Mouse (Mus musculus): ENCODE results near the gene Gbf1.

The Gbf1 gene

DNA sequence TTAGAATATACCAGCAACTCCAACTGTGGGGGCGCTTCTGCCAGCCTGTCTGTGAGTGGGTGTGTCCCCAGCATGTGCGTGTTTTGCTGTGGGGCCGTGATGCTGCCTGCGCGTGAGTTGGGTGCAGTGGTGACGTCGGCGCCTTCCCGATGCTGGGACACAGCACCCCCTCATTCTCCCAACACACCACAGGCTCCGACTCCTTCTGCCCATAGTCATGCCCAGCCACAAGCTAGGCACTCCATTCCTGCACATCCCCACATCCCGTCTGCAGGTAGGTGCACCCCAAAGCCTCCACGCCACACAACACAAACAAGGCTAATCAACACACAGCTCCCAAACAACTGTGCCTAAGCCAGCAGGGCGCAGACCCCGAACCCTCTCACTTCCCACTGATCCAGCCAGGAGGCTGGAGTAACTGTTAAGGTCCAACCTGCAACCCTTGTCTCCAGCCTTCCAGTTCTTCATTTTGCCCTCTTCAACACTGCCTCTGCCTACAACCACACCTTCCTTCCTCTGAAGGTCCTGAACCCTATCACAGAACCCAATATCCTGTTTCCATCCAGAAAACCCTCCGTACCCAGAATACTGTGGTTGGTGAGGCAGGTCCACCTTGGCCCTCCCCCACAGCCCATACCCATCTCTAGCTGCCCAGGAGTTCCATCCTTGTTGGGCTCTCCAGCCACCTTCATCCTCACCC lies 164.7 kb downstream of the Gbf1 start:
- DNase-seq = peak in 1 of 2 experiments; percentile 5

GRCm38 (mm10) chr19:46317546-46317885 lies 165.2 kb downstream of the Gbf1 start:
- DNase-seq = no peak

- peak in 1 of 2 experiments; percentile 4 for DNase-seq
Observed at GRCm38 (mm10) chr19:46318031-46318471, 165.7 kb downstream of the Gbf1 start.

- peak; percentile 67 to 75 for DNase-seq
Observed at GRCm38 (mm10) chr19:46318586-46319378, 166.5 kb downstream of the Gbf1 start.

- no peak for DNase-seq
Observed at GRCm38 (mm10) chr19:46320076-46320785, 167.9 kb downstream of the Gbf1 start.

DNA sequence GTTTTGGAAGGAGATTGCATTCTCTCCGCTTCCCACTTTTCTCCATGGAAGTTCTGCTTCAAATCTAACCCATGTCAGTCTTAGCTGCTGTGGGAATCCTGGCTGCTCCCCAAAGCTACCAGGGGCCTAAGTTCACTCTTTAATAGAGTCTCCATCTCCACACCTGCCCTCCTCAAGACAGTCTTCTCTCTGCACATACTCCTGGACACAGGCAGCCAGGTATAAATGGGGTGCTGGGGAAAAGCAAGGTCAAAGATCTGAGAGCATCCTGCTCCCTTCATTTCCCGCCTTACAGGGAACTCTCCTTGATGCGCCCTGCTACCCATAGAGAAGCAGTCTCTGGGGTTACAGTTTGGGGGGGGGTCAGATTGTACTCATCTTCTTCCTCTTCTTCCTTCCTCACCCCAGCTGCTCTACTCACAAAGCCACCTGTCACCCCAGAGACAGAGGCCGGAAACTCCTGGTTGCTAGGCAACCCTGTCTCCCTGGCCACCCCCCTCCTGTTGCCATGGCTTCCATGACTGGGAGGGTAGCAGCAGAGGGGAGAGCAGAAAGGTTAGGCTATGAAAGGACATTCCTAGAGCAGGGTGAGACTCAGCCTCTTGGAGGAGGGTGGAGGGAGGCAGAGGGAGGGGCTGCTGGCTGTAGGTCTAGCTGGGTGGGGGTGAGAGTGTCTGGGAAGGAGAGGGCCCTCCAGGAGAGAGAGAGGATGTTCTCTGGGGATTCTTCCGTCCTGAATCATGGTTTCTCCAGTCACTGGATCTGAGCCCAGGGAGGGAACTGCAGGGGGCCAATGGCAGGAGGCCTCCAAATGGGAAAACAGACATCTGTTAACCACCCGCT lies 169.0 kb downstream of the Gbf1 start:
- DNase-seq = no peak

DNA sequence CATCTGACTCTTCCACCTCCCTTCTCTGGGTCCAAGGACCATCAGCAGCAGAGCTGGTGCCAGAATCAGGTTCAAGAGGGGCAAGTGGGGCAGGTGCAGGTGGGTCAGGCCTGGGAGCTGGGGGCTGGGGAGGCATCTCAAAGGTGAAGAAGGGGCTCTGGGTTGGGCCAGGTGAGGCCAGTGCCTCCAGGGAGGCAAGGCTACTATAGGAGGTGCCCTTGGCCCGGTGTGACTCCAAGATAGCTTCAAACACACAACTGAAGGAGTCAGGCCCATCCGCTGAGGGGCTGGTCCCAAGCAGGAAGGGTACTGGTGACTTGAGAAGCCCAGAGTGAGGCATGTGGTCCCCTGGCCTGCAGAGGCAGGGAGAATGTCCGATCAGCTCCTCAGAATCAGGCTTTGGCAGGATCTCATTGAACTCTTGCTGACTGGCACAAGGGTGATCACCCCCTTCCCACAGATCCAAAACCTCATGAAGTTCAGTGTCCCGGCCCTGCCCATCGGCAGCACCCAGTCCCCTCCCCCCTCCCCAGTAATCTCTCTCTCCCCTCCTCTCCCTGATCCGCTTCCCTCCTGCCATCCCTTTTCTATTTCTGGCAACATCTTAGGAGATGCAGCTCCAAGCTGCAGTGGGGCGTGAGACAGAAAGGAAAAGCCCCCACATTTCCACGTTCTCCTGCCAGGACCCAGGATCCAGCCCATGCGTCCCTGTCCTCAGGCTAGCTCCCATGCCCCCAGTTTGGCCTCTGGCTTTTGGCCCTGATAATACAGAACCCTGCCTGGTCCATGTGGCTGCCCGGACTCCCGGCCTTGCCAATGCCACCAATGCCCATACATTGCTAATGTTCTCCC lies 170.1 kb downstream of the Gbf1 start:
- DNase-seq = no peak

DNA sequence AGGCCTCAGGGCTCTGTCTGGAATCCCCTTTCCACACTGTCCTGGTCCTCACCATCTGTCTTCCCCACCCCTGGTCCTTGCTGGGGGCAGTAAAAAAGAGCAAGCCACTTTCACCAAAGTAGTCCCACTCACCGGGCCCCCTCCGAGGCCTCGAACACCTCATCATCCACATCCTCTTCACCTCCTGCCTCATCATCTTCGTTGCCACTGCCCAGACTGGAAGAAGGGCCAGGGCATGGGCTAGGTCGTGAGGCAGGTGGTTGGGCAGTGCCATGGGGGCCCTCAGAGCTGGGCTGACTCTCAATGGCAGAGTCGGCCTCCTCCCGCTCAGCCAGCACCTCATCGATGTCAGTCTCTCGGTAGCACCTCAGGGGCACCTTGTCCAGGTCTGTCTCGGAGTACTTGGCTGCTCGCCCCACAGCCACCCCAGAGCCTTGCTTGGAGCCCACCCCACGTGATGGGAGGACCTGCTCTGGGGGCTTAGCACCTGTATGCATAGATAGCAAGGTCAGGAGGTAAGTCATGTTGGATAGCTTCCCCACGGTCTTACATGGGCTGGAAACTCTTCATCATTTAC lies 170.8 kb downstream of the Gbf1 start:
- DNase-seq = no peak

DNA sequence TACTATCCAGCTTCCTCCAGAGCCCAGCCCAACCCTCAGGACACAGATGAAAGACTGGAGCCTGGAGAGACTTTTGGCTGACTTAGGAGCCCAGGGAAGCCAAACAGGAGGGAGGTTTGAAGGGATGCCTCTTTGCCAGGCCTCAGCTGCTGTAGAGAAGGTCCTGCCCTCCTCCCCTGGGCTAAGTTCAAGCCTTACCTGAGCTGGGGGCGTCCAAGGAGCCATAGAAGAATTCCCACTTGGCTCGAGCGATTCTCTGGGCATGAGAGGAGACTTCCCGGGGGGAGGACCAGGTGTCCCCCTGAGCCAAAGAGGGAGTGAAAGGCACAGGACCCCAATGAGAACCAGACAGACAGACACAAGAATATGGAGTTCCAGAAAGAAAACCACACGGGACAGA lies 171.4 kb downstream of the Gbf1 start:
- DNase-seq = no peak

- no peak for DNase-seq
Observed at GRCm38 (mm10) chr19:46324366-46324765, 172.1 kb downstream of the Gbf1 start.

DNA sequence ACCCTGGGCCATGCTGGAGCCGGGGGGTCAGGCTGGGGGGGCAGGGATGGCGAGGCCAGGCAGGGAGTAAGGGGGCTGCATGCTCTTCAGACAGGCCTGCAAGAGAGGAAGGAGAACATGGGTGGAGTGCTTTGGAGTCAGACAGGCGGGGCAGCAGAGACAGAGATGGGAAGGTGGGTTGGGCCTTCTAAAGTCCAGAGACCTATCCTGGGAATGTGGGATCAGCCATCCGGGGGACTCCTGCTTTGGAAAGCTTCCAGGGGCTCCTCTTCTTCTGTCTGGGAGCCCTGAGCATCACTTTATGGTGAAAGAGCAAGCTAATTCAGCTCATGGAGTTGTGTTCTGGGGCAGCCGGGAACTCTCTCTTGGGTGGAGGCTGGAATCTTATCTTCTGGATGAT lies 172.6 kb downstream of the Gbf1 start:
- DNase-seq = no peak

DNA sequence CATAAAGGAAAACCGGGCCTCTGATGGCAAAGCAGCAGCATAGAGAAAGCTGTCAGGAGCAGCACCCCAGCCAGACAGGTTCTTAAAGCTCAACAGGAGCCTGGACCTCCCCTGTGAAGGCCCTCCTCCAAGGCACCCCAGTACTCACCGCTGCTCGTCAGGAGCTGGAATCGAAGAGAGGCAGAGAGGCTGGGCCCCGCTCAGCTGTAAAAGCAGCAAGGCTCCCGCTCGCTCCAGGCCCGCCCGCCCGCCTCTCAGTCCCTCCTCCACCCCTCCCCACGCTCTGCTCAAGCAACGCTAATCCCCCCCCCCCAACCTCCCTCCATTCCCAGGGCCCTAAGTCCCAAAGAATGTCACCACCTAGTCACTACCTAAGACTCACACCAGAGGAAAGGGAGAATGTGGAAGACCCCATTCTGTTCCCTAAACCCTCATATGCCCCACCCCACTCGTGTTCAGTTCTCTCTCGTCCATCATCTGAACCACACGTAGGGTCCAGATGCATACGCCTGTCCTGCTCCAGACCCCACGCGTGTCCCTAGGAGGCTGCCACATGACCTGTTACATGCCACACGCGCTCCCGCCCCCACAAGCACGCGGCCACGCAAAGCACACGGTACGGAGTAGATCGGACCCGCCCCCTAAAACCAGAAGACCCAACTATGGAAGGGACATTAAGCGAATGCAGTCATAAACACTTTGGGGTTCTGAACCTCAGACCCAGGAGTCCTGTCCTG lies 173.9 kb downstream of the Gbf1 start:
- no peak for DNase-seq

DNA sequence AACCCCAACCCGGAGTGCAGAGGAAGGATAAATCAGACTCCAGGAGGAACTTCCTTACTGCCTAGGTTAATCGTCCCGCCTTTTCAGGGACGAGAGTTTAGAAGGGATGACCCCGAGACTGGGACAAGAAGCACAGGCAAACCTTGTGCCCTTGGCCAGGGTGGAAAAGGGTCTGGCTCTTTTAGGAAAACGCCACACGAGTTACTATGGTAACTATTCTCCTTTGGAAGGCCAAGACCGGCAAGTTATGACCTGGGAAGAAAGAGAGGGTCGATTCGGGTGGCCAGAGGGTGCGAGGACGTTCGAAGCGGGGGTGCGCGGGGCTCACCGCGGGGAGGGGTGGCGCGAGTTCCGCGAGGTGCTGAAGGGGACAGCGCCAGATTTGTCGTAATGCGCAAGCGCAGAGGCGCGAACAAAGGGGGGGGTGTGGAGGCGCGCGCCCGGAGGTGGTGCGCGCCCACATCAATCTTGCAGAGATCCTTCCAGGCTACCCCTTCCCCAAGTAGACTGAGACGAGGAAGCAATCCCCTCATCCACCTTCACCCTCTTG lies 174.5 kb downstream of the Gbf1 start, which contains the start of gene Psd:
Gene Psd, minus strand, starts transcription at position 401 of the 550 bp plus-strand sequence.
- DNase-seq = peak; percentile 36 to 40

DNA sequence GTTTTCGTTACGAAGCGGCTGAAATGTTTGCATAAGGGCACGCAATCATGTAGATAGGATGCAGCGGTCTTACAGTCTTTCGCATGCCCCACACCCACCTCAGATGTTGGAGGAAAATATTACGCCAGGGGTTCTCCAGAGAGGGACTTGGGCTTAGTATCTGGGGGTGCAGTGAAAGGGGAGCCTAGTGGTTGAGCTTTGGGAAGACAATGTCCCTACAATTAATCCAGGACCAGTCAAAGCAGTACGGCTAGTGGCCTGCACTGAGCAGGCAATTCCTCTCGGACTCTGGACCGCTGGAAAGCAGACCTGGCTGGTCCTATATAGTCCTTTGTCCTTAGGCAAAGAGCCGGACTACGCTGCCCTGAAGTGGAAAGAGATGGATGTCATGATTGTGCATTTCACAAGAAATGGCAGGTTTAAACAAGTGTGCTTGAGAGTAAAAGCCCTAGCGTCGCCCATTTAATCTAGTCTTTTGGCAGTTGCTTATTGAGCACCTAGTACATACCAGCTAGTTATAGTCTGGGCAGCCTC lies 175.3 kb downstream of the Gbf1 start:
- no peak for DNase-seq

DNA sequence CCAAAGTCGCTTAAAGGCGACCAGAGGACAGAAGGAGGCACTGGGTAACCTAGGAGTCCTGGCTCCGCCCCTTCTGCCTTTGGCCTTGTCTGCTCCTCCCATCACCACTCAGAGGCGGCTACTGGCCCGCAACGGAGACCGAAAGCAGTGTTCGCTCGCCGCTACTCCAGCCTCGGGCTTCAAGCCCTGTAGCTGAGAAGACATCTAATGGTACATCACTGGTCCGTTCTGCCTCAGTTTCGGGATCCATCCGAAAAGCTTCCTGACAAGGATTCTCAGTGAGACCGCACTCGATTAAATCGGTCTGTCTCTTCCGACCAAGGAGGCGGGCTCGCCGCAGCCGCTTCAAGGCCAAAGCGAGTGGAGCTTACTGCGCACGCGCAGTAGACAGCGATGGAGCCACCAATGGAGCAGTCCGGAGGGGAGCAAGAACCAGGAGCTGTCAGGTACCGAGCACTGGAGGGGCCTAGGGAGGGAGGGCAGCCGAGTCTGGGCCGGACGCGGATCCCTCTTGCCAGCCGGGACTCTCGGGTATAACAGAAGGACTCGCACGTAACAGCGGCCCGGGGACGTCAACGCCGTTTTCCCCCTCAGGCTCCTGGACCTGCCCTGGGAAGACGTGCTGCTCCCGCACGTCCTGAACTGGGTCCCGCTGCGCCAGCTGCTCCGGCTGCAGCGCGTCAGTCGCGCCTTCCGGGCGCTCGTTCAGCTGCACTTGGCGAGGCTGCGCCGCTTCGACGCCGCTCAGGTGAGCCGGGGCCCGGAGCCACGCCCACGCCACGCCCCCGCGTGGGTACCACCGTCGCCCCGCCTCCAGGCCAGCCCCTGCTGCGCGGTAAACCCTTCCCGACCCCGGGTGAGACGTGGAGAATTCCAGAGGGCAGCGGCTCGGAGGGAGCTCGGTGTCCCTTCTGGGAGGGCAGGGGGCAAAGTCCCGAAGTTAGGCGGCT lies 176.0 kb downstream of the Gbf1 start, which contains the start of gene Fbxl15:
Gene Fbxl15, plus strand, starts transcription at position 104 of the 950 bp plus-strand sequence.
- peak; percentile 94 for DNase-seq

DNA sequence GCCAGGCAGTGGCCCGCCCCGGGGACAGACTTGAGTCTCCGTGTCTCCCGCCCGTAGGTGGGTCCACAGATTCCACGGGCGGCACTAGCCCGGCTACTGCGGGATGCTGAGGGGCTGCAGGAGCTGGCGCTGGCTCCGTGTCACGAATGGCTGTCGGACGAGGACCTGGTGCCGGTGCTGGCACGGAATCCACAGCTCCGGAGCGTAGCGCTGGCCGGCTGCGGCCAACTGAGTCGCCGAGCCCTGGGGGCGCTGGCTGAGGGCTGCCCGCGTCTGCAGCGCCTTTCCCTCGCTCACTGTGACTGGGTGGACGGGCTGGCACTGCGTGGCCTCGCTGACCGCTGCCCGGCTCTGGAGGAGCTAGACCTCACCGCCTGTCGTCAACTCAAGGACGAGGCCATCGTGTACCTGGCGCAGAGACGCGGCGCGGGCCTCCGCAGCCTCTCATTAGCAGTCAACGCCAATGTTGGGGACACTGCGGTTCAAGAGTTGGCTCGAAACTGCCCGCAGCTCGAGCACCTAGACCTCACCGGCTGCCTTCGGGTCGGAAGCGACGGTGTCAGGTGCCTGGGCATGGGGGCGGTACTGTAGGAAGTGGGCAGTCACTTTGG lies 176.8 kb downstream of the Gbf1 start:
- peak in 1 of 2 experiments; percentile 18 for DNase-seq

DNA sequence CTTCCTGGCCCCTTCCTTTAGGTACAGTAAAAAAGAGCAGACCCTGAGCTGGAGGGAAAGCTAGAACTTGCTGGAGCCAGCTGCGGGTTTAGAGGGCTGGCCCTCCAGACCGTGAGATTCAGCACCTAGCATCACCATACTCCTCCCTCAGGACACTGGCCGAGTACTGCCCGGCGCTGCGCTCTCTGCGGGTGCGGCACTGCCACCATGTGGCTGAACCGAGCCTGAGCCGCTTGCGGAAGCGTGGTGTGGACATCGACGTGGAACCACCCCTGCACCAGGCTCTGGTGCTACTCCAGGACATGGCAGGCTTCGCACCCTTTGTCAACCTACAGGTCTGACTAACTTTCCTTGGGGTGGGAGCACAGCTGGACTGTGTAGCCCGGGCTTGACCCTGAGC lies 177.6 kb downstream of the Gbf1 start:
- peak; percentile 85 to 88 for DNase-seq

DNA sequence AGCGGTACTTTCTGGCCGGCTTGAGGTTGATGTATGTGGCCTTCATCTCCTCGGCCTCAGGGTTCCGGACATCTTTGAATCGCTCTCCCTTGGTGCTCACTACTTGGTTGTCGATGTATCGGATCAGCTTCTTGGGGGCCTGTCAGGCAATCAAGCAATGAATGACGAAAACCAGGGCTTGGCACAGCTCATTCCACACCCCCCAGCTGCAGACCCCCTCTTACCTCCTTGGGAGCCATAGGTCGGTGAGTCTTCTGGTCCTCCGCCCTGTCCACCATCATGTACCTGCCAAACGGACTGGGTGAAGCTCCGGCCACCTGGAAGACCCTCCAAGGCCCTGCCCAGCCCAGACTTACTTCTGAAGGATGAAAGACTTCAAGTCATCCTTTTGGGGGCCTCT lies 178.4 kb downstream of the Gbf1 start:
- DNase-seq = no peak

All from lung, adult 18-20 months (tissue).